Mouse (Mus musculus) liver, postnatal 0 days (tissue): ENCODE results near the gene Cbr2. TPM values are rescaled to one million over a fixed set of nuclear protein-coding genes. Genes with fewer than 3 reads are reported as not detected.

Experiments
- ATAC-seq: fragments of 200-750 bp; cut with Nextera tagmentation; 2 replicates; pipeline ENCODE4 v1.8.0; 2017; ENCODE audit warnings: mild to moderate bottlenecking, moderate library complexity
- DNase-seq: peaks from one replicate; pipeline ENCODE4 v3.0.0-alpha.2; 2016
- H3K27ac ChIP-seq: fragments of 300-500 bp; sonication (generic); 2 replicates; pipeline ENCODE4 v1.5.1; 2014; ENCODE audit warnings: antibody characterized with exemption, moderate library complexity, mild to moderate bottlenecking, low read depth
- H3K27me3 ChIP-seq: fragments of 300-500 bp; sonication (generic); 2 replicates; pipeline ENCODE4 v1.6.1; 2014; ENCODE audit warnings: low read length, control low read depth, mixed read lengths; ENCODE audit not compliant: insufficient read depth
- H3K36me3 ChIP-seq: fragments of 300-500 bp; sonication (generic); replicated peaks from 2 replicates; pipeline ENCODE4 v1.6.1; 2014; ENCODE audit warnings: mild to moderate bottlenecking, control low read depth, low read length, moderate library complexity, mixed read lengths; ENCODE audit not compliant: insufficient read depth
- H3K4me1 ChIP-seq: fragments of 300-500 bp; sonication (generic); 2 replicates; pipeline ENCODE4 v1.6.1; 2014; ENCODE audit warnings: antibody characterized with exemption, mild to moderate bottlenecking, control low read depth; ENCODE audit not compliant: insufficient read depth
- H3K4me2 ChIP-seq: fragments of 300-500 bp; sonication (generic); 2 replicates; pipeline ENCODE4 v1.6.1; 2014; ENCODE audit warnings: low read depth, mild to moderate bottlenecking, low read length, moderate library complexity, mixed read lengths
- H3K4me3 ChIP-seq: fragments of 300-500 bp; sonication (generic); 2 replicates; pipeline ENCODE4 v1.5.1; 2014; ENCODE audit warnings: low read depth, low read length
- H3K9ac ChIP-seq: fragments of 300-500 bp; sonication (generic); replicated peaks from 2 replicates; pipeline ENCODE4 v1.6.1; 2014; ENCODE audit warnings: mild to moderate bottlenecking, moderate library complexity
- H3K9me3 ChIP-seq: fragments of 300-500 bp; sonication (generic); 2 replicates; pipeline ENCODE4 v1.6.1; 2016; ENCODE audit warnings: mild to moderate bottlenecking, control low read depth, low read length, mixed read lengths
- CTCF ChIP-seq: sonication (generic); IDR thresholded peaks from 2 replicates; pipeline ENCODE4 v1.5.1; 2016; ENCODE audit warnings: antibody characterized with exemption, low read depth
- EP300 ChIP-seq: IDR thresholded peaks from 2 replicates; pipeline ENCODE4 v1.6.1; 2016; ENCODE audit warnings: antibody characterized with exemption, low read depth, mild to moderate bottlenecking
- WGBS: fragments of 180-500 bp; shearing (Covaris S2); extraction: QIAGEN DNeasy Blood & Tissue Kit; methylation state at CpG from one replicate; pipeline ENCODE4 v1.1.7; 2014; ENCODE audit not compliant: insufficient replicate concordance; 5-methylcytosine and 5-hydroxymethylcytosine counted together
- polyA plus RNA-seq: library from polyadenylated mRNA; unstranded; fragments of >200 nt; fragmentation: Nextera tagmentation; extraction: Ambion mirVana; gene quantifications from 2 replicates; pipeline ENCODE4 v1.2.1, GENCODE M21; 2015

Cbr2 gene
- polyA plus RNA-seq, 1 experiment from 2014 or later = 0.26 TPM

DNA sequence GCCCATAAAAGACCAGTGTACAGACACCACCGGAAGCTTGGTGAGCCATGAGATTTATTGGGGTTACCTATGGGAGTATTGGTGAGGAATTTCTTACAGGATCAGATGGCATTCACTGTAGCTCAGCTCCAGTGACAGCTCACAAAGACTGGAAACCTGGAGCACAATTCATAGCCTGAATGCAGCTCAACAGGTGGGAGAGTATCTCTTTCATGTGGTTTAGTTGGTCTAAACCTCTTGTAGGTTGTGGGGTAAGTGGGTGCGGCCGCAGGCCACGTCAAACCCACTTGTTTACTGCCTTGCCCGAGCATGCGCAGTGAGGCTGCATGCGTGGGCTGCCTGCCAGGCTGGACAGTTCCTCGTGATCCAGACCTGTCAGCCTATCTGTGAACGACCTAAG is 28.3 kb upstream of the Cbr2 start:
- TF ChIP-seq CTCF = no peak
- 81% methylated on average over 9 of the region's 9 CpGs for WGBS
- Histone ChIP-seq H3K27ac (no peak overlapping the region), H3K36me3 (no peaks in the 10 kb centered on the region), H3K9me3 (peaks cover 15% of the 10 kb centered on the region), H3K4me1 (no peaks in the 10 kb centered on the region), H3K9ac (no peak overlapping the region), H3K4me2 (no peak overlapping the region), H3K4me3 (no peak overlapping the region), H3K27me3 (0 out of 2 replicates have a peak, but pooled peaks cover 4% of the 10 kb centered on the region)
- no peak for ATAC-seq
- no peak for DNase-seq

- DNase-seq (no peak), ATAC-seq (no peak)
- no peaks in the 10 kb centered on the region for H3K4me1 ChIP-seq
- WGBS = 72% methylated on average over 4 of the region's 4 CpGs
- no peak overlapping the region for H3K9ac ChIP-seq
- no peak overlapping the region for H3K4me2 ChIP-seq
- no peak overlapping the region for H3K4me3 ChIP-seq
- no peaks in the 10 kb centered on the region for H3K36me3 ChIP-seq
- no peak for TF ChIP-seq EP300
- TF ChIP-seq CTCF = no peak
- H3K27me3 ChIP-seq = no peaks in the 10 kb centered on the region
- H3K9me3 ChIP-seq = no peaks in the 10 kb centered on the region
- no peak overlapping the region for H3K27ac ChIP-seq
Observed at GRCm38 (mm10) chr11:120751606-120752005, 19.7 kb upstream of the Cbr2 start.

DNA sequence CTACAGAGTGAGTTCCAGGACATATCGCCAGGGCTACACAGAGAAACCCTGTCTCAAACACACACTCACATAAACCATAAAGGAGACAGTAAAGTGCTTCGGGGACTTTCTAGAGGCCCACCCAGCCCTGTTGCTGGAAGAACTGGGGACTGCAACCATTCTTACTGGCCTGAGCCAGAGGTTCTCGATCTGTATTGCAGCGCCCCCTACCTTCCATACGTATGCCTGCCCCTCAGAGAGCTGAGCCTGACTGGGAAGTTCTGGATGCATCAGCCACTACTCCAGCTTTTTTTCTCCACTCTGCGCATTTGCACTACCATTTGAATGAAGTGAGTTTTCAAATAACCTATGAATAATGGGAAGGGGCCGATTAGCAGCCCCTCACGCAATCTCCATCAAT is 17.5 kb upstream of the Cbr2 start:
- no peaks in the 10 kb centered on the region for H3K4me1 ChIP-seq
- no peak for TF ChIP-seq EP300
- peak; percentile 70 for TF ChIP-seq CTCF
- WGBS = 50% methylated on average over 8 of the region's 8 CpGs
- no peaks in the 10 kb centered on the region for H3K27me3 ChIP-seq
- DNase-seq (peak; percentile 45), ATAC-seq (no peak)
- no peak overlapping the region for H3K4me2 ChIP-seq
- H3K27ac ChIP-seq = no peak overlapping the region
- H3K9me3 ChIP-seq = no peaks in the 10 kb centered on the region
- H3K4me3 ChIP-seq = no peak overlapping the region
- H3K9ac ChIP-seq = no peak overlapping the region
- H3K36me3 ChIP-seq = no peaks in the 10 kb centered on the region

DNA sequence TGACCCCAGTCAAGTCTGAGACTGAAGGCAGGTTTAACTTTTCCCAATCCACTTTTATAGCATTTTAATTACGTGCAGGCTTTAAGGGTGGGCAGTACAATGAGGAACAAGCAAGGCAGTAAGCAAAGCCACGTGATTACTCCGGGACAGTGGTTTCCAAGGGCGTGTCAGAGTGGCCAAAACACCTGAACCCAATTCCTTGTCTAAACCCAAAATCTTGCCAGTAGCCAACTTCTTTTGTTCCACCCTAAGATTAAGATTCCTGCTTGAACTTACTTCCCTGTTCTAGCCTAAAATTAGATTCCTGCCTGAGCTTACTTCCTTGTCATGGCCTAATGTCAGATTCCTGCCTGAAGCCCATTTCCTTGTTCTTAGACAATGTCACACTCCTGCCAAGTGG is 16.1 kb upstream of the Cbr2 start:
- H3K4me1 ChIP-seq = no peaks in the 10 kb centered on the region
- no peak for DNase-seq
- H3K27me3 ChIP-seq = no peaks in the 10 kb centered on the region
- no peak overlapping the region for H3K9ac ChIP-seq
- H3K27ac ChIP-seq = no peak overlapping the region
- no peak for ATAC-seq
- no peak overlapping the region for H3K4me2 ChIP-seq
- H3K4me3 ChIP-seq = no peak overlapping the region
- TF ChIP-seq EP300 (no peak), CTCF (no peak)
- 54% methylated on average over 4 of the region's 4 CpGs for WGBS
- no peaks in the 10 kb centered on the region for H3K9me3 ChIP-seq
- no peaks in the 10 kb centered on the region for H3K36me3 ChIP-seq

DNA sequence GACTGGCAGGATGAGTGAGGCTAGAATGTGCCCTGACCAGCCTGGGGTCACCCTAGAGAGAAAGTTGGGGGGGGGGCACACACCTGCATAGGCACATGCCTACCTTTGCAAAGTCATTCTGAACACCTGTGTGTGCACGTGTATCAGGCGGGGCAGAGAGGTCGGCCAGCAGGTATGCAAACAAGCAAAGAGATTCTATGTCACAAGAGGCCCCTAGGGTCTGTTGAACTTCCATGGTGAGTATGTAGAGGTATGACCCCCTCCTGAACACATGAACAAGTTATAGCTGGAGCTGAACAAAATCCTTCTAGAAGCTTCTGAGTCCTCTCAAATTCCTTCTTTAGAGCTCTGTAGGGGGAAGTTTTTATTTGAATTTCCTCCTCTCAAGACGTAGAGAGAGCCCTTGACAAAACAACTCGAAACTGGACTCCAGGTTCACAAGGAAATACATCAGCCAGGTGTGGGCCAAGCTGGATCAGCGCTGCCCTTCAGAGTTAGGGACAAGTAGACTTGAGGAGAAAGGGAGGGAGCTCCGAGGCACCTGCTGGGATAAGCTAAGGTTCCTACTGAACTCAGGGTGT is 12.3 kb upstream of the Cbr2 start:
- no peaks in the 10 kb centered on the region for H3K4me1 ChIP-seq
- H3K4me2 ChIP-seq = no peak overlapping the region
- 66% methylated on average over 7 of the region's 7 CpGs for WGBS
- no peak for ATAC-seq
- TF ChIP-seq CTCF (no peak), EP300 (no peak)
- H3K27me3 ChIP-seq = no peaks in the 10 kb centered on the region
- H3K36me3 ChIP-seq = no peaks in the 10 kb centered on the region
- H3K9ac ChIP-seq = no peak overlapping the region
- no peak for DNase-seq
- H3K27ac ChIP-seq = no peak overlapping the region
- H3K4me3 ChIP-seq = no peak overlapping the region
- no peaks in the 10 kb centered on the region for H3K9me3 ChIP-seq

- Histone ChIP-seq H3K9me3 (no peaks in the 10 kb centered on the region), H3K4me2 (no peak overlapping the region), H3K36me3 (no peaks in the 10 kb centered on the region), H3K9ac (no peak overlapping the region), H3K27ac (no peak overlapping the region), H3K4me3 (no peak overlapping the region), H3K4me1 (no peaks in the 10 kb centered on the region), H3K27me3 (no peaks in the 10 kb centered on the region)
- WGBS = 90% methylated on average over 5 of the region's 5 CpGs
- DNase-seq = no peak
- TF ChIP-seq CTCF = no peak
- TF ChIP-seq EP300 = no peak
- ATAC-seq = no peak
Observed at GRCm38 (mm10) chr11:120740981-120741380, 9.1 kb upstream of the Cbr2 start.

DNA sequence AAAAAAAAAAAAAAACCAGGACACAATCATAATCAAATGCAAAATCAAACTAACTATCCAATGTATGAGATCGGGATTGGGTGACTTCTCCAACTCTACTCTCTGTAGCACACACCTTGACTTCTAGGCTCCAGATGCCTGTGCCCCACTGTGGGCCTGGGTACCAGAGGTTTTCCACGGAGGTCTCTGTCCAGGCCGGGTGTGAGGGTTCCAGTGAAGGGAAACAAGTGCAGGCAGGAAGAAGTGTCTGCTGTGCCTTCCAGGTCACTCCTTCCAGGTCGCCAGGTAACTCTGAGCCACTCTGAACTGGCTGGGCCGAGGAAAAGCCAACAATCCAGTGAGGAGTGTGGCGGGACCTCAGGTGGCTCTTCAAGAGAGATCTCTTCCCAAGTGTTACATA is 4.5 kb upstream of the Cbr2 start:
- Histone ChIP-seq H3K9me3 (no peaks in the 10 kb centered on the region), H3K4me1 (no peaks in the 10 kb centered on the region), H3K4me3 (no peak overlapping the region), H3K9ac (no peak overlapping the region), H3K4me2 (no peak overlapping the region), H3K36me3 (no peaks in the 10 kb centered on the region), H3K27ac (no peak overlapping the region), H3K27me3 (0 out of 2 replicates have a peak, but pooled peaks cover 3% of the 10 kb centered on the region)
- DNase-seq = no peak
- 65% methylated on average over 6 of the region's 6 CpGs for WGBS
- no peak for TF ChIP-seq CTCF
- TF ChIP-seq EP300 = no peak
- no peak for ATAC-seq
